Mouse (Mus musculus) cerebellum, adult 2 months (tissue): ENCODE results near the gene Zfp810.

Experiments
- CTCF ChIP-seq: fragments of 200-500 bp; IDR thresholded peaks from 2 replicates; pipeline ENCODE4 v1.5.1; 2011; ENCODE audit warnings: low read depth, mild to moderate bottlenecking, control low read depth, low read length, moderate library complexity, borderline replicate concordance; ENCODE audit not compliant: insufficient read depth
- POLR2A ChIP-seq: fragments of 200-500 bp; IDR thresholded peaks from 2 replicates; pipeline ENCODE4 v1.6.1; 2011; ENCODE audit warnings: low read length, control low read depth, borderline replicate concordance; ENCODE audit not compliant: insufficient read depth

DNA sequence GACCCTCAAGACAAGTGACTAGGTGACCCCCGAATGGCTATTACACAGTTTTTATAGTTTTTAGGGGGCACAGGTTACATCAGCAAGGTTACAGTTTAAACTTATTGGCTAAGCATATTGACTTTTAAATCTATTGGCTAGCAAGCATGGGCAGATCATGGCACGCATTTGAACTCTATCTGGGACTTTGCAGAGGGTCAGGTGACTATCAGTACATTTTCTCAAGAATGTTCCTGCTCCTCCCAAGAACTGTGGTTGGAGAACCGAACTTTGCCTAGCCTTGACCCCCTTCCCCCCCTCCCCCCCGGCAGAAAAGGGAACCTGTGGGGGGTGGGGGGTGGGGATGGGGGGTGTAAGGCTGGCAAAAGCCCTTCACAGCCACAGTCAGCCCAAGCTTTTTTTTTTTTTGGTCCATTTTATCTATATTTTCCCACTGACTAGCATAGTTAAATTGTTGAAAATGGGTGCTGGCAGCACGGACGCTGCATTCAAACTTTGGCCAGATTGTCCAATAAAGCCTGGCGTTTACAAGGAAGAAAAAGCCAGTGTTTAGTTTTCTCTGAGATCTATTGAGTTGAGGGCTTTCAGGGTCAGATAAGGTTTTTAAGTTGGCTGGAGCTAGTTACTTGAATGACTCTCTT is 77.9 kb downstream of the Zfp810 start:
- no peak for TF ChIP-seq CTCF
- TF ChIP-seq POLR2A = no peak
